Mouse (Mus musculus) heart, postnatal 14 days (tissue): ENCODE data around the gene Rasgrf1. TPM values are rescaled to one million over a fixed set of nuclear protein-coding genes. Genes with fewer than 3 reads are reported as not detected.

ENCODE experiments used
- DNase-seq, 2 experiments: peaks; one replicate each; pipeline ENCODE4 v3.0.0; 2021 to 2022
- intact Hi-C: fragments of 180-260 bp; cut with DNase I; formaldehyde crosslinking; loops from one replicate; pipeline ENCODE4 v1.15.1; 2025
- total RNA-seq, 2 experiments: library from RNA; stranded (reverse); gene quantifications; 2 replicates each; pipeline ENCODE4 v1.2.3; 2021

Gene Rasgrf1
- total RNA-seq, 2 experiments from 2014 or later: not detected

DNA sequence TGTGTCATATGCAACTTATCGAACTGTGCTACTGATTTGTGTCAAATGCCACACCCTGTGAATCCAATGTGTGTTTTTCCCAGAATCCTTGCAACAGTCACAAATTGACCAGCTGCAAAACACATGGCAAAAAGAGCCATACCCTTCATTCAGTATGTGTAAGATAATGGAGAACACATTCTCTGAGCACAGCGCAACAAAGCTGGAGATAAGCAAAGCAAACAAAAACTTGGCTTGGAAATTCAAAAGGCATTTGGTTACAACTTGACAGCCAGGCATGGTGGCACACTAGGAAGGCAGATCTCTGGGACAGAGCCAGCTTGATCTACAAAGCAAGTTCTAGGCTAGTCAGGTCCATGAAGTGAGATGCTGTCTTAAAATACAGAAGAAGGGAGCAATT, 6.9 kb upstream of the Rasgrf1 start:
- intact Hi-C loops: no loop called here
- no peak for DNase-seq

GRCm38 (mm10) chr9:89906645-89907044, 3.1 kb upstream of the Rasgrf1 start:
- intact Hi-C loops: no loop called here
- DNase-seq: no peak

DNA sequence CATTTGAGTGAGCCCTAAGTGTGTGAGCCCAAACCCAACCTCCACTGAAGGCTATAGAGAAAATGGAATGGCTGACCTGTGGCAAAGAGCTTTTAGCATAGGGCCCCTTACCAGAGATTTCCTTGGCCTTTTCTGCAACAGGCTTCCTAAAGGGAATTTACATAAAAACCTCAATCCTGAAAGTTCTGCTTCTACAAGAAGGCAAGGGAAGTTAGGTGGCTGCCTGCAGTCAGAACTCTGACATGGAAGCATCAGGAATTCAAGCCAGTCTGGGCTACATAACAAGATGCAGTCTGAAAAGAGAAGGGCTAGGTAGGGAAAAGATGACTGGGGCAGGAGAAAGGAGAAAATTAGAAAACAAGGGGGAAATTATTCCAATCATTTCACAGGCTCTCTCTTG, 1.8 kb upstream of the Rasgrf1 start:
- intact Hi-C loops: no loop called here
- no peak for DNase-seq

GRCm38 (mm10) chr9:89908601-89909000, 1.1 kb upstream of the Rasgrf1 start:
- DNase-seq: peak; percentile 54 to 58
- intact Hi-C loops: no loop called here

GRCm38 (mm10) chr9:89910011-89910400, 298 bp downstream of the Rasgrf1 start:
- DNase-seq: no peak
- intact Hi-C loops: no loop called here

- intact Hi-C loops: no loop called here
- no peak for DNase-seq
These were observed 1.2 kb downstream of the Rasgrf1 start for GRCm38 (mm10) chr9:89910741-89911444.

DNA sequence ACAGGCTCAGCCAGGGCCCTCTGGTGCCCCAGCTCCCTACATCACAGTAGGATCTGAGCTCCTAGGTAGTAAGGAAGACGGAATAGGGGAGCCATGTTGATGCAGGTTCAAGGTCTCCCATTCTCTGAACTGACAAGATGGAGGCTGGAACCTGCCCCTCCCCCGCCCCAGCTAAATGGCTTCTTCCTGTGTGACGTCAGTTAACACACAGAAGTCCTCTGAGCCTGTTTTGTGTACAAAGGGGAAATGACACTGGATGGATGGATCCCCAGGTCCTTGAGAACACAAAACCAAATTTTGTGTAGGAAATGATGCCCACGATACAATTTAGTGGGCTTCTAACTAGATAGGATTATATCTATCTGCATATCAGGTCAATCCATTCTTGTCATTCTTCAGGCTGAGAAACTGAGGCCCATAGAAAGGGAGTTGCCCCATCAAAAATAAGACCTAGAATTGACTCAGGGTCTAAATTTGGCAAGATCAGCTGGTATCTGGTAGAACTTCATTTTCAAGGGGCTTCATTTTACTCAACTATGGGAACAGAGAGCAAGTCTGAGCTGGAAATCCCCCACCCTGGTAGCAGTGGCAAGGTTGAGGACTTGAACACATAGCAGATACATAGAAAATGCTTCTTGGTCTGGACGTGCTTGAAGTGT, 2.3 kb downstream of the Rasgrf1 start:
- DNase-seq: no peak
- intact Hi-C loops: no loop called here

GRCm38 (mm10) chr9:89913135-89913534, 3.4 kb downstream of the Rasgrf1 start:
- intact Hi-C loops: no loop called here
- no peak for DNase-seq

DNA sequence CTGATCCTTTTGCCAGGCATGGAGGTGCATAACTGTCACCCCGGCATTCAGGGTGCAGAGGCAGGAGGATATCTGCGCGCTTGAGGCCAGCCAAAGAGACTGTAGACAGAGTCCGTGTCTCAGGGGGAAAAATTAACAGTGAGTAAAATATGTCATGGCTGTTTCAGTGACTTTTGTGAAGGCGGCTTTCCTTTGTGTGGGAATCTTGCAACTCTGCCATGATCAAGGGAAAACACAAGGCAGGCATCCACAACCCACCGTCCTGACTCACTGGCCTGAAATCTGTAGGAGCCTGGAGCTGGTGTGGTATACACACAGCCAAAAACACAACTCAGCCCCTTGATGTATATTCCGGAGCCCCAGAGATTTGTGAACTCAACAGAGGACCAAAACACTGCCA, 6.8 kb downstream of the Rasgrf1 start:
- intact Hi-C loops: no loop called here
- no peak for DNase-seq

- no peak for DNase-seq
- intact Hi-C loops: no loop called here
These were observed 7.7 kb downstream of the Rasgrf1 start for GRCm38 (mm10) chr9:89917431-89917830.

GRCm38 (mm10) chr9:89918832-89919231, 9.1 kb downstream of the Rasgrf1 start:
- DNase-seq: no peak
- intact Hi-C loops: no loop called here

DNA sequence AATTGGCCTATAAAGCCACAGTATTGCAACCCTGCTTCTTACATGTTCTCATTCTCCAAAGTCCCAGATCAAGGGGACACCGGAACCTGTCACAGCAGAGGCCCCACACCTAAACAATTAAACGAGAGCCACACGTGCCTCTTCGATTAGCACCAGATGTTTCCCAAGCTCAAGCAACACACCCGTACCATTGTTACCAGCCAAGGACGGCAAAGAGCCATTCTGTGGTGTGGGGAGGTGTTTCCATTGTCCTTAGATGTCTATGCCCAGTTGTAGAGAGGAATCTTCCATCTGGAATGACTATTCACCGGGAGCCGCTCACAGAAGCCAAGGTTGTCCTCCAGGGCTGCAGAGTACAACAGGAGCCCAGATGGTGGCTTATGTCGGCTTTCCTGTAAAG, 11.4 kb downstream of the Rasgrf1 start:
- DNase-seq: no peak
- intact Hi-C loops: no loop called here

DNA sequence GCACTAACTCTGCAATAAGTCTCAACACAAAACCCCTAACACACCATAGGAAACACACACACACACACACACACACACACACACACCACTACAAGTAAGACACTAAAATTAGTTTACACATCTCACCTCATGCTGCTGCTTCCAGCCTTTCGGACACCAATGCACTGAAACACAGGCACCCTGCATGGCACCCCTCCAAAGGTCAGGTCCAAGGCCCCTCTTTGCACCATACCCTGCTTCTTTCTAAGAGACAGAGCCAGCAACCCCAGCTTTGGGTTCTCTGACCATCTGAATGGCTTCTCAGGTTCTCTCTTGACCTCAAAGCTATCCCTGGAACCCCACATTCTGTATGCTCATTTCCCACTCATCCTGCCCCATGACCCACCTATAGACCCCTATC, 13.0 kb downstream of the Rasgrf1 start:
- intact Hi-C loops: no loop called here
- no peak for DNase-seq

GRCm38 (mm10) chr9:89924836-89925235, 15.1 kb downstream of the Rasgrf1 start:
- DNase-seq: no peak
- intact Hi-C loops: no loop called here

DNA sequence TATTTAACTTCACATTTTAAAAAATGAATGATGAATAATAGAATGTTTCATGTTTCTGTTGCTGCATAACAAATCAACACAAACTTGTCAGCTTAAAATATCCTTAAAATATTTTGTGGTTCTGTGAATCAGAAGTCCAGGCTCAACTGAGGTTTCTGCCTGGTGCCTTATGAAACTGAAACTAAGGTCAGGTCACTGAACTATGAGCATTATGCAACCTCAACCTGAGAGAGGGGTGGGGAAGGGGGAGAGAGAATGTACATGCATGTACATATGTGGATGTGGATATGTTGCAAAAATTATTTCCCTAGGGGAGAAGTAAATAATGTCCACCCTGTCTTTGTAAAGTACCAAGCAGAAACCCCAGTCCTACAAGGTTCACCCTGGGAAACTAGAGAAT, 18.8 kb downstream of the Rasgrf1 start:
- no peak for DNase-seq
- intact Hi-C loops: no loop called here

- intact Hi-C loops: no loop called here
- DNase-seq: peak in 1 of 2 experiments; percentile 5
These were observed 30.7 kb downstream of the Rasgrf1 start for GRCm38 (mm10) chr9:89940428-89940827.

- intact Hi-C loops: no loop called here
- no peak for DNase-seq
These were observed 37.1 kb downstream of the Rasgrf1 start for GRCm38 (mm10) chr9:89946830-89947229.

- DNase-seq: no peak
- intact Hi-C loops: no loop called here
These were observed 38.9 kb downstream of the Rasgrf1 start for GRCm38 (mm10) chr9:89948602-89949001.

DNA sequence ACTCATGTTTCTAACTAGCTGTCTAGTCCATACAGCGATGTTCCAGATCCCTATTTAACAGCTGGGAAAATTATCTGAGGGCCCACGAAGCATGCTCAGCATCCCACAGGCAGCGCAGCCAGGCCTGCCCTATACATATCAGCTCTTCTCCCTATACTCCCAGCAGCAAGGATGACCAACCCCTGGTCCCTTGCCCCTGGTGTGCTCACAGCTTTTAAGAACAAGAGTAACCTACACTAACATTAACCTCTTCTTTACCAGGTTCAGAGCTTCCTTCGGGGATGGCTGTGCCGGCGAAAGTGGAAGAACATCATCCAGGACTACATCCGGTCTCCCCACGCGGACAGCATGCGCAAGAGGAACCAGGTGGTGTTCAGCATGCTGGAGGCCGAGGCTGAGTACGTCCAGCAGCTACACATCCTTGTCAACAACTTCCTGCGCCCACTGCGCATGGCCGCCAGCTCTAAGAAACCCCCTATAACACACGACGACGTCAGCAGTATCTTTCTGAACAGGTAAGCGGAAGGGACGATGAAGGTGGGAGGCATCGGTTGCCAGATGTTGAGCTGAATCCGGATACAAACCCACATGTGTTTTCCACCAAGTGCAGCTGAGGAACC, 44.0 kb downstream of the Rasgrf1 start:
- DNase-seq: no peak
- intact Hi-C loops: no loop called here

- intact Hi-C loops: no loop called here
- DNase-seq: no peak
These were observed 45.3 kb downstream of the Rasgrf1 start for GRCm38 (mm10) chr9:89954860-89955479.

DNA sequence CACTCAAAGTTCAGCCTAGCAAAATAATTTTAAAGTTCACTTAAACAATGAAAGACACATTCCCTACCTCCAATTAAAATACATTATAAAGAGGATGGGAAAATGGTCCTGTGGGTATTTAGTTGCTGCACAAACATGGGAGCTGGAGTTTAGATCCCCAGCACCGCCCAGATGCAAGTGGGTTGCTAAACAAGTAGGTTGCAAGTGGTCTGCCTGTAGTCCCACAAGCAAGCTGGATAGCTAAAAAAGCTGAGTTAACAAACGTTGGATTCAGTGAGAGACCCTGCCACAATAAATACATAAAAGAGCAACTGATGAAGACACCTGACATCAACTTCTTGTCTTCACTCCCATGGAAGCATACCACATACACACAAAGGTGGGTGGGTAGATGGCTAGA, 49.3 kb downstream of the Rasgrf1 start:
- no peak for DNase-seq
- intact Hi-C loops: no loop called here

- no peak for DNase-seq
- intact Hi-C loops: no loop called here
These were observed 54.4 kb downstream of the Rasgrf1 start for GRCm38 (mm10) chr9:89964091-89964490.
